In genomic region chr6:137654776-137655175, GRCm38 (mm10) we compare ENCODE assay signal across 9 mouse cellular contexts. TPM values are rescaled to one million over a fixed set of nuclear protein-coding genes. Genes with fewer than 3 reads are reported as not detected.
DNase-seq lines count a peak whose midpoint lies in the region; ATAC-seq and TF ChIP-seq lines count a peak whose summit lies in the region.
"Had no signal": no experiment of that assay in that cellular context is flagged by ENCODE, and none has a peak within 500 bp of the region (broad histone marks: within the 10 kb centered on the region; RNA-seq: fewer than 3 reads in every experiment).

Gene Eps8, minus strand, starts transcription at chr6:137654876.

- DNase-seq in layer of hippocampus, adult 2 months (ENCODE audit: low spot score in 2 of 2), result no peak
- no peak for DNase-seq in layer of hippocampus, adult 9-11 months
- no peak for DNase-seq in heart, postnatal 36 days
- no peak for DNase-seq in midbrain, embryonic 14.5 days
- DNase-seq in urinary bladder, postnatal 4 days (ENCODE audit: low spot score in 2 of 2), result no peak
- DNase-seq in urinary bladder, postnatal 36 days (ENCODE audit: low spot score in 2 of 2), result no peak
- DNase-seq in embryo, embryonic 11 days, result no peak

- no peaks in the 10 kb centered on the region for H3K4me1 ChIP-seq in embryonic facial prominence, embryonic 12.5 days
- H3K4me1 ChIP-seq in midbrain, embryonic 14.5 days (ENCODE audit: control insufficient read depth, insufficient read depth, low read length), result no peaks in the 10 kb centered on the region
- H3K4me1 ChIP-seq: liver, embryonic 15.5 days had no signal

- no peak within 1 kb of the TSS for H3K4me3 ChIP-seq in layer of hippocampus, adult 2 months
- H3K4me3 ChIP-seq in embryonic facial prominence, embryonic 12.5 days, result no peak within 1 kb of the TSS
- no peak within 1 kb of the TSS for H3K4me3 ChIP-seq in midbrain, embryonic 14.5 days (replicated peaks; ENCODE audit: low read depth, low read length)
- H3K4me3 ChIP-seq: liver, embryonic 15.5 days had no signal

- no peaks in the 10 kb centered on the region for H3K36me3 ChIP-seq in embryonic facial prominence, embryonic 12.5 days
- no peaks in the 10 kb centered on the region for H3K36me3 ChIP-seq in midbrain, embryonic 14.5 days (ENCODE audit: control insufficient read depth, insufficient read depth, low read length)
- H3K36me3 ChIP-seq: liver, embryonic 15.5 days had no signal

- no peak within 1 kb of the TSS for H3K27ac ChIP-seq in layer of hippocampus, adult 2 months
- no peak within 1 kb of the TSS for H3K27ac ChIP-seq in embryonic facial prominence, embryonic 12.5 days
- H3K27ac ChIP-seq in midbrain, embryonic 14.5 days (replicated peaks; ENCODE audit: low read depth, low read length), result no peak within 1 kb of the TSS
- H3K27ac ChIP-seq: liver, embryonic 15.5 days had no signal

- intact Hi-C loops in heart, postnatal 36 days (cut with DNase I), result no loop called here

- no peaks in the 10 kb centered on the region for H3K9me3 ChIP-seq in embryonic facial prominence, embryonic 12.5 days
- H3K9me3 ChIP-seq in midbrain, embryonic 14.5 days (ENCODE audit: control insufficient read depth, low read length), result no peaks in the 10 kb centered on the region
- H3K9me3 ChIP-seq: liver, embryonic 15.5 days had no signal

- 64% methylated on average over 2 of the region's 2 CpGs for WGBS in embryonic facial prominence, embryonic 12.5 days
- WGBS in midbrain, embryonic 14.5 days, result 84% methylated on average over 2 of the region's 2 CpGs

- peaks cover 2% of the 10 kb centered on the region; the same call in 1 of the 2 replicates for H3K27me3 ChIP-seq in embryonic facial prominence, embryonic 12.5 days
- H3K27me3 ChIP-seq in midbrain, embryonic 14.5 days (ENCODE audit: control insufficient read depth, insufficient read depth, low read length), result no peaks in the 10 kb centered on the region

- no peak within 1 kb of the TSS for H3K4me2 ChIP-seq in embryonic facial prominence, embryonic 12.5 days (replicated peaks)
- H3K4me2 ChIP-seq in midbrain, embryonic 14.5 days (ENCODE audit: low read length), result no peak within 1 kb of the TSS
- H3K4me2 ChIP-seq: liver, embryonic 15.5 days had no signal

- ATAC-seq in embryonic facial prominence, embryonic 12.5 days (ENCODE audit: insufficient number of reproducible peaks, insufficient read depth, low FRiP score, low TSS enrichment), result no peak
- no peak for ATAC-seq in midbrain, embryonic 14.5 days (ENCODE audit: low FRiP score, low TSS enrichment)

- TF ChIP-seq CTCF in layer of hippocampus, adult 2 months (conservative IDR thresholded peaks at IDR 0.05), result no peak

- H3K9ac ChIP-seq in embryonic facial prominence, embryonic 12.5 days, result no peak within 1 kb of the TSS
- H3K9ac ChIP-seq in midbrain, embryonic 14.5 days (replicated peaks; ENCODE audit: low read length), result no peak within 1 kb of the TSS
- H3K9ac ChIP-seq: liver, embryonic 15.5 days had no signal

RNA-seq across cellular contexts. Expression of gene Eps8, which starts in this region (rescaled TPM):
- total RNA-seq in layer of hippocampus, adult 2 months (2021), result 10 to 100 TPM; 42.3 to 44.9 TPM
- polyA plus RNA-seq in embryonic facial prominence, embryonic 12.5 days (2016; fragmentation: Nextera tagmentation; extraction: Ambion mirVana), result 22.3 and 24.0 TPM in 2 replicates
- total RNA-seq in heart, postnatal 36 days (2021), result 10 to 100 TPM; 12.8 to 14.1 TPM
- polyA plus RNA-seq in midbrain, embryonic 14.5 days (2014; fragmentation: Nextera tagmentation; extraction: Ambion mirVana), result 19.2 and 21.0 TPM in 2 replicates
